Mouse (Mus musculus): ENCODE measurements at regions not wholly inside any gene's neighbourhood (a gene's known extent, or its start where the extent isn't known, plus 50 kb on each side); places are given as distances from the start of the nearest gene placed in this dataset.
"Not testable (repeated sequence)": the region's sequence is repeated elsewhere in the genome, so short reads cannot be mapped to it uniquely, and the experiment has no call there.

DNA sequence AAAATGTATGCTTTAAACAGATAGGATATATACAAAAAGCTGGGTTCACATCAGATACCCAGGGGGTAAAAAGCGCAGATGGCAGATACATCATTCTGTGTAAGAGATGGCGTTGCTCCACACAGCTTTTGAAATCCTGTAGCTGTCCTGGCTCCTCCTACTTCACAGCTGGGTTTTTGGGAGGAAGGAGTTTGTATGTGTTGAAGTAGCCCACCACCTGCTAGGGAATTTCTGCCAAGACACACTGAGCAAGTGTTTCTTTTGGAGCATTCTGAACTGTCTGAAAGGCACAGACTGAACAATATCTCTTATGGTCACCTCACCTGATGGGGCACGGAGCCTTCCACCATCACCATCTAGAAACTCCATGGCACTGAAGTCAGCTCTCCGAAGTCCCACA, 128.3 kb downstream of the H60c start:
- no peak overlapping the region for H3K9ac ChIP-seq (ENCODE audit: low read length)
- no peaks in the 10 kb centered on the region for H3K36me3 ChIP-seq (ENCODE audit: control insufficient read depth, insufficient read depth, low read length)
- H3K27ac ChIP-seq (ENCODE audit: low read depth, low read length): no peak overlapping the region
- no peak overlapping the region for H3K4me3 ChIP-seq (ENCODE audit: low read depth, low read length)
- no peak overlapping the region for H3K4me2 ChIP-seq (ENCODE audit: low read depth, low read length, severe bottlenecking)
- DNase-seq (ENCODE audit: low spot score) (no peak), ATAC-seq (replicated peaks; ENCODE audit: low FRiP score) (no peak)
- H3K27me3 ChIP-seq (ENCODE audit: control insufficient read depth, insufficient read depth, low read length): no peaks in the 10 kb centered on the region
- WGBS: 84% methylated on average over 4 of the region's 4 CpGs
- H3K4me1 ChIP-seq (replicated peaks; ENCODE audit: control insufficient read depth, insufficient read depth, low read length): no peaks in the 10 kb centered on the region
- H3K9me3 ChIP-seq (ENCODE audit: control insufficient read depth, low read length): peaks cover 3% of the 10 kb centered on the region; the same call in 1 of the 2 replicates

DNA sequence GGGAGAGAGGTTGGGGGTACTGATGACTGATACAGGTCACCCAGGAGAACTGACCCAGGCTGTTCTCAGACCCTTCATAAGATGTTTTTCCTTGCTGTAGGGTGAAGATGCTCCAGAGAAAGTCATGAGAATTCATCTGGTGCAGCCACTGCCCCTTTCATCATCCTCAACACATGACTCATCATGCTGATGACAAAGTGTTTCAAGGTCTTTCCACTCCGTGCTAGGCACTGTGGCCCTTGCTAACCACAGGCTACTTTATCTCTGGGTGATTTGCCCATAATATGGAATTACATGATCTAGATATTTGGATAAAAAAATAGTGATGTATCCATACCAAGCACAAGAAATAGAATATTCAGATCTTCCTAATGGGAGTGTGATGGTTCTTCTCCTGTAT, 140.1 kb downstream of the H60c start:
- WGBS: 74% methylated on average over 1 of the region's 1 CpGs
- Histone ChIP-seq H3K9ac (ENCODE audit: low read length) (no peak overlapping the region), H3K4me1 (replicated peaks; ENCODE audit: control insufficient read depth, insufficient read depth, low read length) (no peaks in the 10 kb centered on the region), H3K9me3 (ENCODE audit: control insufficient read depth, low read length) (peaks cover 50% of the 10 kb centered on the region), H3K27ac (ENCODE audit: low read depth, low read length) (no peak overlapping the region), H3K4me2 (ENCODE audit: low read depth, low read length, severe bottlenecking) (no peak overlapping the region), H3K27me3 (ENCODE audit: control insufficient read depth, insufficient read depth, low read length) (no peaks in the 10 kb centered on the region), H3K36me3 (ENCODE audit: control insufficient read depth, insufficient read depth, low read length) (no peaks in the 10 kb centered on the region), H3K4me3 (ENCODE audit: low read depth, low read length) (no peak overlapping the region)
- DNase-seq (ENCODE audit: low spot score) (no peak), ATAC-seq (replicated peaks; ENCODE audit: low FRiP score) (no peak)

DNA sequence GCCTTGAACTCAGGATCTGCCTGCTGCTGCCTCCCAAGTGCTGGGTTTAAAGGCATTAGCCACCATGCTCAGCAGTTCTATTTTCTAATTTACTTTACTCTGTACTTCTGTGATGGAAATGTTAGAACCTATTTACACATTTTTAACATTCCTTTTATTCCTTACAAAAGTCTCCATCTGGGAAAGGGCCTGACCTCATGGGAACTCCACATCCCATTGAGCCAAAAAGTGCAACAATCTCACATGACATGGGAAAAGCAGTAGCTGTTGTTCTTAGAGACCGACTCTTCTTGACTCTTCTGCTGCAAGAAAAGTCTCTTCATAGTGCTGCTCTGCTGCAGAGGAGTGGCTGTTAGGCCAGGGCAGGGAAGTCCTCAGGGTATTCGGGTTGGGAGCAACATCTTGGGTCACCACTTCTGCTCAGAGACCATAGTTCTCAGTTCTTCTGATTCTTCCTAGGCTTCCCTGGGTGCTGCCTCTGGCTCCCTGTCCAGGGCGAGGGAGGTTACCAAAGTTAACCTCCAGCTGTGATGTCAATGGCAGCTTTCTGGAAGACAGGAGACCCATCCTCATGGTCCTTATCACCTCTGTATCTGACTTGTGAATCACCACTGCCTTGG, 150.0 kb downstream of the H60c start:
- Histone ChIP-seq H3K9ac (ENCODE audit: low read length) (no peak overlapping the region), H3K27ac (ENCODE audit: low read depth, low read length) (no peak overlapping the region), H3K4me3 (ENCODE audit: low read depth, low read length) (no peak overlapping the region), H3K9me3 (ENCODE audit: control insufficient read depth, low read length) (peaks cover 67% of the 10 kb centered on the region), H3K4me1 (replicated peaks; ENCODE audit: control insufficient read depth, insufficient read depth, low read length) (no peaks in the 10 kb centered on the region), H3K36me3 (ENCODE audit: control insufficient read depth, insufficient read depth, low read length) (no peaks in the 10 kb centered on the region), H3K27me3 (ENCODE audit: control insufficient read depth, insufficient read depth, low read length) (no peaks in the 10 kb centered on the region), H3K4me2 (ENCODE audit: low read depth, low read length, severe bottlenecking) (no peak overlapping the region)
- ATAC-seq (replicated peaks; ENCODE audit: low FRiP score) (no peak), DNase-seq (ENCODE audit: low spot score) (no peak)
- 91% methylated on average over 3 of the region's 3 CpGs for WGBS

DNA sequence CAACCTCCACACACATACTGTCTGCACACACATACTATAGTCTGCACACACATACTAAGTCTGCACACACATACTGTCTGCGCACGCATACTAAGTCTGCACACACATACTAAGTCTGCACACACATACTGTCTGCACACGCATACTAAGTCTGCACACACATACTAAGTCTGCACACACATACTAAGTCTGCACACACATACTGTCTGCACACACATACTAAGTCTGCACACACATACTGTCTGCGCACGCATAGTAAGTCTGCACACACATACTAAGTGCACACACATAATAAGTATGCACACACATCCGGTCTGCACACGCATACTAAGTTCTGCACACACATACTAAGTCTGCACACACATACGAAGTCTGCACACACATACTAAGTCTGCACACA, 153.2 kb downstream of the H60c start:
- not testable (repeated sequence) for DNase-seq (ENCODE audit: low spot score); ATAC-seq (replicated peaks; ENCODE audit: low FRiP score); H3K4me3 ChIP-seq (ENCODE audit: low read depth, low read length); H3K27ac ChIP-seq (ENCODE audit: low read depth, low read length); H3K36me3 ChIP-seq (ENCODE audit: control insufficient read depth, insufficient read depth, low read length); H3K9ac ChIP-seq (ENCODE audit: low read length); H3K4me2 ChIP-seq (ENCODE audit: low read depth, low read length, severe bottlenecking); H3K27me3 ChIP-seq (ENCODE audit: control insufficient read depth, insufficient read depth, low read length); H3K4me1 ChIP-seq (replicated peaks; ENCODE audit: control insufficient read depth, insufficient read depth, low read length)
- 88% methylated on average over 4 of the region's 8 CpGs for WGBS
- H3K9me3 ChIP-seq (ENCODE audit: control insufficient read depth, low read length): peaks cover 41% of the 10 kb centered on the region

DNA sequence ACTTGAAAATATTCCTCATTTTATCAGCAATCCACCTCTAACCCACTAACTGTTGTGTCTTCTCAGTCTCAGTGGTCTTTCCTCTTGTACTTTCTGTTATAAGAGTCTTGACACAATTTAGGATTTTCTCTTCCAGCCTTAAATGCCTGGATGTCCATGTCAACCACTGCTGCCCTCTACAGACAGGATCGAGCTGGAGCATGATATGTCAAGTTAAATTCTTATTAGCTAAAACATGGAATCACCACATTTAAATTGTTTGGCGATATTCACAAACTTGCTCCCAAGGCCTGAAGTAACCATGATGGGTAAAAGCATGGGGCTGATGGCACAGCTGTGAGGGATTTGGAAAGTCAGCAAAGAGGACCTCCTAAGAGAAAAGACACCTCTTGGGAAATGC, 159.6 kb downstream of the H60c start:
- H3K36me3 ChIP-seq (ENCODE audit: control insufficient read depth, insufficient read depth, low read length); H3K9ac ChIP-seq (ENCODE audit: low read length); H3K4me2 ChIP-seq (ENCODE audit: low read depth, low read length, severe bottlenecking); H3K4me3 ChIP-seq (ENCODE audit: low read depth, low read length); ATAC-seq (replicated peaks; ENCODE audit: low FRiP score); H3K4me1 ChIP-seq (replicated peaks; ENCODE audit: control insufficient read depth, insufficient read depth, low read length); H3K27ac ChIP-seq (ENCODE audit: low read depth, low read length); DNase-seq (ENCODE audit: low spot score); H3K27me3 ChIP-seq (ENCODE audit: control insufficient read depth, insufficient read depth, low read length): not testable (repeated sequence)
- H3K9me3 ChIP-seq (ENCODE audit: control insufficient read depth, low read length): peaks cover 31% of the 10 kb centered on the region
- WGBS: 86% methylated on average over 2 of the region's 2 CpGs

Data from forebrain, embryonic 11.5 days (tissue).